Mouse (Mus musculus): ENCODE measurements around the gene Coq10a.
"Not testable (repeated sequence)": the region's sequence is repeated elsewhere in the genome, so short reads cannot be mapped to it uniquely, and the experiment has no call there.

Gene Coq10a

DNA sequence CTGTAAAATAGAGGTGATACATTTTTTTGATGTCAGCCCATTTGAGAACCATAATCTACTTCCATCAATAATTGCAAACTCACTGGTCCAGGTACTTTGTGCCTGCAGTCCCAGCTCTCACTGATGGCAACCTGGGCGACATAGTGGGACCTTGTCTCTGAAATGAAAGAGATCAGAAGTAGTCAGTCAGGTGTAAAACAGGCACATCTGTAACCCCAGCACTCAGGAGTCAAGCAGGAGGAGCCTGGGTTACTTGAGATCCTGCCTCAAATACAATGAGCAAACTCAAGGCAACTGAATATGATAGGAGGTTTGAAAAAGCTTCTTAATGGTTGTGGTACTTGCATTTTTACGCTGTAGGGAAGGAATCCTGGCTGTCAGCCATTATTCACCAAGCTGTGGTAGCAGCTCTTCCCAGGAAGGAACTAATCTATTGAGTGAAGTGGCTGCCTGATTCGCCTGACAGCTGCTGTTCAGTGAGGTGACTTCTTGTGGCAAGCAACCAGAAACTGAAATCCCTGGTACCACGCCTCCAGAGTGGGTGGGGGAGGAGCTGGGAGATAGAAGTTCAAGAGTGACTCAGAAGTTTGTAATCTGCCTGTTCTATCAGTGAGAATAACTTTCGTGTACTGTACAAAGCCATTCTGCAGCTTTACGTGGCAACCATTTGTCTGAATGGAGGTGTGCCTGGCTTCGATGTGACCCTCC lies 24.1 kb downstream of the Coq10a start:
- DNase-seq (ENCODE audit: extremely low spot score, low spot score): no peak

DNA sequence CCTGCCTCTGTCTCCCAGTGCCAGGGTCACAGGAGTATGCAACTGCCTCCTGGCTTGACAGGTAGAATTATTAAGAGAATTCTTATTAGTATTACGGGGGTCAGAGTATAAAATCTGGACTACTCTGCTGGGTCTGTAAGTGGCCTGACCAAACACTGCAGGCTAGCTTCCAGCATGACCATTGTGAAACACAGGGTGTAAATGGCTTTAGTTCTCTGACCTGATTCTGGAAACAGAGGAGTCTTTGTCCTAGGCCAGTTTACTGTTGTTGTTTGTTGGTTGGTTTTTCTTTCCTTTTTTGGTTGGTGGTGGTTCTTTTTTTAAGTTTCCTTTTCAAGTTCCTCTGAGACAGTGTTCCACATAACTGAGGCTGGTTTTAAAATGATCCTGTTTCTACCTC lies 25.4 kb downstream of the Coq10a start:
- no peak for DNase-seq (ENCODE audit: extremely low spot score, low spot score)

- no peak for DNase-seq (ENCODE audit: extremely low spot score, low spot score)
These were observed 28.5 kb downstream of the Coq10a start for GRCm38 (mm10) chr10:128340257-128340656.

GRCm38 (mm10) chr10:128338948-128339347 lies 29.8 kb downstream of the Coq10a start:
- DNase-seq (ENCODE audit: extremely low spot score, low spot score): no peak

DNA sequence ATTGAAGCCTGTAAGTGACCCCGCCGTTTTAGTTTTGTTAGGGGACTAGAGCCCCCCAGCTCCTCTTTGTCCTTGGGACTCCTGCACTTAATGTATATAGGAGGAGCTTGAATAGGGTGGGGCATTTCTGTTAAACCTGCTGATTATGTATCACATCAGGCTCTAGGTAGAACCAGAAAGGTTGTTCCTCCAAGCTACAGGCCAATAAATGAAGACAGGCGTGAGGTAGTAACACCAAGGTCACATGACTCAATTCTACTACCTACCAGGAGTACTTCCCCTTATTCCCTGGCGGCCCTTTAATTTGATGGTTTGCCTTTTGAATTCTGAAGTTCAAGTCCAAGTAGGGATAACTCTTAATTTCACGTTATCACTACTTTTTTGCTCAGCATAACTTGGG lies 30.4 kb downstream of the Coq10a start:
- no peak for DNase-seq (ENCODE audit: extremely low spot score, low spot score)

- DNase-seq (ENCODE audit: extremely low spot score, low spot score): peak; percentile 97
These were observed 31.3 kb downstream of the Coq10a start, which contains the start of gene Cs for GRCm38 (mm10) chr10:128337306-128338181. TSS of gene Cs (plus strand) at chr10:128337734.

DNA sequence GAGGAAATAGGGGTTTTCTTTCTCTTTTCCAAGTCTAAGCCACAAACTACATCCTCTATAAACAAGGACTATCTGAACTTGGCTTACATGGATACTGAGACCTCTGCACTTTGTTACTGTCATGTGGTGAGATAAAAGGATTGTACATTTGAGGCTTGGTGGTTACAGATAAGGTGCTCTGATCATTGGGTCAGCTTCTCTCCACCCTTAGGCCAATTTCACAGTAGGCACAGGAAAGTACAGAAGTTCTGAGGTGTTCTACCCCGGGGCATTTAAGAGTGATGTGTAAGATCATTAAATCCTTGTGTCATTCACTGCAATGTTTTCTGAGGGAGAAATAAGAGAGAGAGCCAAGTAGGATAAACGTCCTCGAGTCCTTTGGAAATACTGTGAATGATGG lies 32.2 kb downstream of the Coq10a start:
- no peak for DNase-seq (ENCODE audit: extremely low spot score, low spot score)

DNA sequence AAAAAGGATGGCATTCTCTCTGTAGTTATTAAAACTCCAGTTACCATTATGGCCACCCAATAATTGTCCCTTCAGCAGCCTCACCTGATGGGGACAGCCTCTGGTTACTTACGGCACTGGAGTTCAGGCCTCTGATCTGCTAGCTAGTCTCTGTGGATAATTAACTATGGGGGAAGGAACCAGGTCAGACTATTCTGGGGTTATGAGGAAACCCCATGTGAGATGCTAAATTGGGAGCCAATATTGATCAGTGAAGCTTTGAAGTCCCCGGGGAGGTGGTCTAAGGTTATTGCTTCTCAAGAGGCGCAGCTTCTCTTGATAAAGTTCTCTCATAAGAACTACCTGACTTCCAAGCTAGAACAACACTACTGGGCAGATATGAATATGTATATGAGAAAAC lies 32.6 kb downstream of the Coq10a start:
- DNase-seq (ENCODE audit: extremely low spot score, low spot score): no peak

DNA sequence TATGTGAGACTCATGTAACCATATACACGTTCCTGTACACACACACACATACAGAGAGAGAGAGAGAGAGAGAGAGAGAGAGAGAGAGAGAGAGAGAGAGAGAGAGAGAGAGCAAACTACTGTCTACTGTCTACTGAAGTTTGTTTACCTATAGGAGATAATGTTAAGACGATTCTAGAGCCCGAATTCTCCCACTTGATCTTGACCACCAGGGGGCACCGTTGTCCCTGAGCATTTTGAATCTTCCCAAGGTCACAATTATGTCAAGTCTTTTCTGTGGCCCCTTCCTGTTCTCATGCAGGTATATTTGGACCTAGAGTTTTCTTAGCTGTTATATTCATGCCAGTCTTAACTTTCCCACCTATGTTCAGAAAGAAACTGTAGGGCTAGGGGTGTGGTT lies 33.2 kb downstream of the Coq10a start:
- DNase-seq (ENCODE audit: extremely low spot score, low spot score): peak; percentile 66

DNA sequence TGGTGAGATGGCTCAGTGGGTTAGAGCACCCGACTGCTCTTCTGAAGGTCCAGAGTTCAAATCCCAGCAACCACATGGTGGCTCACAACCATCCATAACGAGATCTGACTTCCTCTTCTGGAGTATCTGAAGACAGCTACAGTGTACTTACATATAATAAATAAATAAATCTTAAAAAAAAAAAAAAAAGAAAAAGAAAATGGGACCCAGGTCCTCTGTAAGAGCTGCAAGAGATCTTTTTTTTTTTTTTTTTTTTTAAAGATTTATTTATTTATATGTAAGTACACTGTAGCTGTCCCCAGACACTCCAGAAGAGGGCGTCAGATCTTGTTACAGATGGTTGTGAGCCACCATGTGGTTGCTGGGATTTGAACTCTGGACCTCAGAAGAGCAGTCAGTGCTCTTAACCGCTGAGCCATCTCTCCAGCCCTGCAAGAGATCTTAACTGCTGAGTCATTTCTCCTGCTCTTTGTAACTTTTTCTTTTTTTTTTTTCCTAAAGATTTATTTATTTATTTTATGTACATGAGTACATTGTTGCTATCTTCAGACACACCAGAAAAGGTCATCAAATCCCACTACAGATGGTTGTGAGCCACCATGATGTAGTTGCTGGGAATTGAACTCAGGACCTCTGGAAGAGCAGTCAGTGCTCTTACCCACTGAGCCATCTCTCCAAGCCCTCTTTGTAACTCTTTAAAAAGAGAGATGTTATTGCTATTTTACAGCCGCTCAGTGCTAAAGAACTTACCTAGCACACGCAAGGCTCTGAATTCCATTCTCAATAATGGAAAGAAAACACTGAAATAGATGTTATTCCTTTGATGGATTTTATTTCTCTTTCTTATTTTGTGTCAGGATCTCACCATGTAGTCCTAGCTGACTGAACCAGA lies 36.2 kb downstream of the Coq10a start:
- DNase-seq (ENCODE audit: extremely low spot score, low spot score): not testable (repeated sequence)

GRCm38 (mm10) chr10:128327610-128328009 lies 41.2 kb downstream of the Coq10a start:
- DNase-seq (ENCODE audit: extremely low spot score, low spot score): no peak

- no peak for DNase-seq (ENCODE audit: extremely low spot score, low spot score)
These were observed 42.0 kb downstream of the Coq10a start for GRCm38 (mm10) chr10:128326825-128327224.

- no peak for DNase-seq (ENCODE audit: extremely low spot score, low spot score)
These were observed 45.3 kb downstream of the Coq10a start for GRCm38 (mm10) chr10:128323516-128323915.

- DNase-seq (ENCODE audit: extremely low spot score, low spot score): peak; percentile 96
These were observed 46.4 kb downstream of the Coq10a start, which contains the start of gene Cnpy2 for GRCm38 (mm10) chr10:128322141-128323108. TSS of gene Cnpy2 (plus strand) at chr10:128322459.

GRCm38 (mm10) chr10:128321641-128322040 lies 47.2 kb downstream of the Coq10a start:
- DNase-seq (ENCODE audit: extremely low spot score, low spot score): peak; percentile 39

- DNase-seq (ENCODE audit: extremely low spot score, low spot score): no peak
These were observed 53.2 kb downstream of the Coq10a start for GRCm38 (mm10) chr10:128315578-128315977.
